Mouse (Mus musculus) left cerebral cortex, adult 9 months (tissue): ENCODE results near the gene Il3.

Experiments used
- DNase-seq, 2 experiments: peaks; one replicate each; pipeline ENCODE4 v3.0.0; 2022; ENCODE audit warnings: low spot score in 2 of 2

The Il3 gene

GRCm38 (mm10) chr11:54217384-54217783, 49.7 kb downstream of the Il3 start:
- DNase-seq, result peak in 1 of 2 experiments; percentile 13

- no peak for DNase-seq
Measured at GRCm38 (mm10) chr11:54216091-54216490, 51.0 kb downstream of the Il3 start.
